Mouse (Mus musculus): ENCODE data around the gene Trim42.

Trim42 gene

GRCm38 (mm10) chr9:97369591-97369990 lies at the start of gene Trim42:
TSS of gene Trim42 (minus strand) at chr9:97369958.
- in situ Hi-C loops (cut with MboI, MseI): loop anchor here in 1 of 2 experiments (5.0 kb wide), 1 partner anchor 973 kb away; no protein-coding TSS in a partner anchor

- in situ Hi-C loops (cut with MboI, MseI): no loop called here
Measured at GRCm38 (mm10) chr9:97414876-97415668, 45.3 kb upstream of the Trim42 start.

DNA sequence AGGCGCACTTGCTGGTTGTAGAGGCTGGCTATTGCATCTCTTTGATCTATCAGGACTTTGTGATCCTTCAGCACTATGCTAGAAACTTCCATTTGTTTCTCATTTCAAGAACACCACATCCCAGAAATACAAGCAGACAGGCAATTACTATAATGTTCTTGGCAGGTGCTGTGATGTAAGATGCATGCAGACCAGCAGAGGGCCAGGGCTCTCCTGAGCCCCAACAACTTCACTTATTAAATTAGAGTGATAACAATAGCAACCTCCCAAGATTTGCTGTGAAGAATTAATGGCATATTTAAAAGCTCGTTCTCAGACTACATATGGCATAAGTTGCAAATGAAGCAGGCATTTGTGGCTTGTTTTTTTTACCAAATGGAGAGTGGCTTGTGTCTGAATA lies 38.4 kb upstream of the Trim42 start:
- in situ Hi-C loops (cut with MboI, MseI): no loop called here

- in situ Hi-C loops (cut with MboI, MseI): no loop called here
Measured at GRCm38 (mm10) chr9:97356441-97356840, 13.3 kb downstream of the Trim42 start.

DNA sequence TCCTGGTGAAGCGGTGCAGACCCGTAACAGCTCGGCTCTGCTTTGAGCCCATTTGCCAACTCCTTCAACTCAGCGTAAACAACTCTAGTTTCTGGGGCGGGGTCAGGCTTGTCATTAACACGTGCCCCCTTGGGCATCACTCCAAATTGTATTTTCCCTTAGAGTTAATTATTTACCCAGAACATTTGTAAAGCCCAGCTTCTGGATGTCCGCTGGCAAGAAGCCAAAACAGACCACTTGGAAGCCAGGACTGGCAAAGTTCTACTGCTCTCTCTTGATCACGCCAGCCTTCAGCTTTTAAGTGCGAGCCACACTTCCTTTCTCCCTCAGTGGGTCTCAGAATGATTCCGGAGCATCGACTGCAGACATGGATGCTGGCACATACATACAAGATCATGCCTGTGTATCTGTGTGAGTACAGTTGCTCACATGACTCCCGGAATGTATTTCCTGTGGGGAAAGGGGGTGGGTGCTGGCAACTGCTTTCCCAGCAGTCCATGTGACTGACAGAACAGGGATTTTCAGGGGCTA lies 24.9 kb downstream of the Trim42 start:
- in situ Hi-C loops (cut with MboI, MseI): no loop called here

GRCm38 (mm10) chr9:97341772-97342171 lies 28.0 kb downstream of the Trim42 start:
- in situ Hi-C loops (cut with MboI, MseI): no loop called here

- in situ Hi-C loops (cut with MboI, MseI): no loop called here
Measured at GRCm38 (mm10) chr9:97322846-97323245, 46.9 kb downstream of the Trim42 start.

- in situ Hi-C loops (cut with MboI, MseI): no loop called here
Measured at GRCm38 (mm10) chr9:97322120-97322519, 47.6 kb downstream of the Trim42 start.

DNA sequence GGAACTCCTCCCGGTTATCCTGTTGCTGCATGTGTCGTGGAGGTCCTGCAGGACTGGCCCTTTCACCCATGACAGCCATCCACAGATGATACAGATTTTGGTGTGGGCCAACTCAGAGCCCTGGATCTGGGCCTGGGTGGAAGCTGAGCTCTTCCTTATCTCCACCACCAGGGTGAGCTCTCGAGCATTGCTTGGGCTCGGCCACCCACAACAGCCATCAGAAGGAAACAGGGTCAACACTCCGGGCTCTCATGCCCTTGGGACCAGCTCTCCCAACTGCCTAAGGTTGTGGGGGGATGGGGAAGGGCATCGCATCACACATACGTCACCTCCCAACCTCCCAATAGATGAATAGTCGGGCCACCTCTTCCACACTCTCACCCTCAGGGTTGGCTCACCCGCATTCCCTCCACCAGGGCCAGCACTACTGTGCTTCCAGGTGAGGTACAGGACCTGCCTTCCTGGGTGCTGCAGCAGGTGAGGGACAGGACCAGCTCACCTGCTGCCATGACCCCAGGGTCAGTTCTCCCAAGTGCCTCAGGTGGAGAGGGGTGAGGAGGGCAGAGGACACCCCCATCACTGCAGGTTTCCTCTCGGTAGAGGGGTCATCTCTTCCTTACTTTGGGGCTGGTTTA lies 54.2 kb downstream of the Trim42 start:
- in situ Hi-C loops (cut with MboI, MseI): no loop called here

DNA sequence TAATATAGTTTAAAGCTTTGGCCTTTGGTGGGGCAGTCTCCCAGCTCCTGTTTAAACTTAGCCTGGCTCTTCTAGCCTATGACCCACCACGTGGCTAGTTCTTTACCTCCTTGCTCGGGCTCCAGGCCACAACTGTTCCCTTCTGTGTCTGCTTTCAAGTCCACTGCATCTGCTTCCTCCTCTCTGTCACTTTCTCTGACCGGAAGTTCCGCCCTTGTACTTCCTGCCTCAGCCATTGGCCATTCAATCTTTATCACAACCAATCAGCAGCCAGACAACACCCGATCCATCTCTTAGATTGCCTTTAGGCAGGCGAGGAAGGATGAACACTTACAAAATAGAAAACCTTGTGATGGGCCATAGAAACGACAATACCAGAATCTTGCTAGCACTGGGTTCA lies 58.1 kb downstream of the Trim42 start:
- in situ Hi-C loops (cut with MboI, MseI): no loop called here

GRCm38 (mm10) chr9:97309509-97310053 lies 60.2 kb downstream of the Trim42 start:
- in situ Hi-C loops (cut with MboI, MseI): no loop called here

GRCm38 (mm10) chr9:97307705-97308485 lies 61.9 kb downstream of the Trim42 start:
- in situ Hi-C loops (cut with MboI, MseI): no loop called here

Data from T-helper 17 cell (primary cell).